Mouse (Mus musculus) CH12.LX (cell line): ENCODE measurements around the gene Gm4177. TPM values are rescaled to one million over a fixed set of nuclear protein-coding genes. Genes with fewer than 3 reads are reported as not detected.
"Not testable (repeated sequence)": the region's sequence is repeated elsewhere in the genome, so short reads cannot be mapped to it uniquely, and the experiment has no call there.

ENCODE experiments used
- DNase-seq: peaks from one replicate; pipeline ENCODE4 v3.0.0-alpha.2; 2013; ENCODE audit errors: extremely low read depth
- H3K27ac ChIP-seq: 2 replicates; pipeline ENCODE4 v1.5.1; 2012; ENCODE audit warnings: low read depth, mild to moderate bottlenecking, control low read depth, moderate library complexity; ENCODE audit not compliant: insufficient read depth
- H3K27me3 ChIP-seq: replicated peaks from 2 replicates; pipeline ENCODE3; 2012; ENCODE audit warnings: inconsistent platforms
- H3K36me3 ChIP-seq, 2 experiments: replicated peaks in 1 of 2; 2 replicates each; pipeline versions ENCODE3 to v1.6.1; 2012; ENCODE audit warnings: inconsistent platforms in 1 of 2, low read length in 1 of 2, mild to moderate bottlenecking in 1 of 2, mixed read lengths in 1 of 2, moderate library complexity in 1 of 2; ENCODE audit not compliant: control insufficient read depth in 1 of 2, insufficient read depth in 1 of 2
- H3K4me1 ChIP-seq, 2 experiments: 2 replicates each; pipeline ENCODE4 v1.6.1; 2012; ENCODE audit warnings: inconsistent platforms in 1 of 2, moderate library complexity in 1 of 2; ENCODE audit not compliant: insufficient read depth in 2 of 2, control insufficient read depth in 1 of 2
- H3K4me2 ChIP-seq: 2 replicates; pipeline ENCODE4 v1.6.1; 2012; ENCODE audit warnings: low read depth, mild to moderate bottlenecking, control low read depth; ENCODE audit not compliant: poor library complexity, insufficient read depth, severe bottlenecking
- H3K4me3 ChIP-seq, 3 experiments: fragments of 150-350 bp in 1 of 3; sonication (generic) in 1 of 3; replicated peaks in 1 of 3; 2 replicates each; pipeline versions ENCODE3 to v1.5.1; 2011 to 2012; ENCODE audit warnings: low read depth in 2 of 3, low read length in 2 of 3, mild to moderate bottlenecking in 2 of 3, moderate library complexity in 2 of 3, control low read depth in 1 of 3, improper control_type of control experiment in 1 of 3, inconsistent platforms in 1 of 3, mixed read lengths in 1 of 3; ENCODE audit not compliant: poor library complexity in 1 of 3
- H3K79me2 ChIP-seq: replicated peaks from 2 replicates; pipeline ENCODE4 v1.6.1; 2012; ENCODE audit warnings: mild to moderate bottlenecking, moderate library complexity; ENCODE audit not compliant: control insufficient read depth, poor library complexity, insufficient read depth, severe bottlenecking; ENCODE audit errors: extremely low read depth
- H3K9ac ChIP-seq: 2 replicates; pipeline ENCODE4 v1.6.1; 2012; ENCODE audit warnings: low read depth, mild to moderate bottlenecking, control low read depth, moderate library complexity; ENCODE audit not compliant: insufficient read depth
- H3K9me3 ChIP-seq: replicated peaks from 2 replicates; pipeline ENCODE3; 2012; ENCODE audit warnings: low read length, inconsistent platforms, mixed read lengths
- dilution Hi-C: fragments of 300-500 bp; cut with MboI; formaldehyde crosslinking; loops from 2 replicates; pipeline ENCODE4 v1.14.3; 2020; ENCODE audit warnings: low sequenced_read_pairs; ENCODE audit not compliant: extremely low pct_unique_long_range_greater_than_20kb, extremely low pct_ligation_motif_present
- in situ Hi-C: fragments of 300-500 bp; cut with MboI; formaldehyde crosslinking; loops from 3 replicates; pipeline ENCODE4 v1.14.3; 2019; ENCODE audit warnings: low sequenced_read_pairs, low pct_ligation_motif_present, low pct_unique_long_range_greater_than_20kb, mixed read lengths
- polyA plus RNA-seq: library from polyadenylated mRNA; unstranded; fragments of >175 nt; gene quantifications from 2 replicates; pipeline ENCODE4 v1.2.1, GENCODE M21; 2012; ENCODE audit warnings: low read depth; ENCODE audit not compliant: insufficient read length
- total RNA-seq, 2 experiments: library from RNA; depleted of rRNA; stranded (reverse); fragments of 300-350 nt in 1 of 2; fragments of >200 nt in 1 of 2; gene quantifications; 2 replicates each; pipeline ENCODE4 v1.2.3; 2012 to 2014

Gm4177 gene
- total RNA-seq (2012; rRNA removed) (not detected in 2 replicates), total RNA-seq (2014; rRNA removed) (not detected in 2 replicates), polyA plus RNA-seq (not detected in 2 replicates)

- in situ Hi-C loops, H3K27ac ChIP-seq, H3K79me2 ChIP-seq, DNase-seq, H3K9ac ChIP-seq, H3K4me1 ChIP-seq, H3K27me3 ChIP-seq, H3K4me2 ChIP-seq, H3K4me3 ChIP-seq, dilution Hi-C loops, H3K36me3 ChIP-seq, H3K9me3 ChIP-seq: not testable (repeated sequence)
These were observed at the start of gene Gm4177 for GRCm38 (mm10) chr7:21796628-21797027. Gm4177 (minus strand) TSS chr7:21796728.

GRCm38 (mm10) chr7:21844167-21844566 is 47.6 kb upstream of the Gm4177 start, which contains the start of gene Gm5725:
Gm5725 (minus strand) TSS chr7:21844267.
- H3K9ac ChIP-seq, H3K27me3 ChIP-seq, H3K4me3 ChIP-seq, H3K4me2 ChIP-seq, DNase-seq, H3K4me1 ChIP-seq, H3K36me3 ChIP-seq, in situ Hi-C loops, dilution Hi-C loops, H3K27ac ChIP-seq, H3K79me2 ChIP-seq, H3K9me3 ChIP-seq: not testable (repeated sequence)

GRCm38 (mm10) chr7:21832051-21832450 is 35.5 kb upstream of the Gm4177 start, which contains the start of gene Vmn1r135:
Vmn1r135 (plus strand) TSS chr7:21832351.
- H3K4me2 ChIP-seq, H3K4me1 ChIP-seq, dilution Hi-C loops, H3K9ac ChIP-seq, H3K79me2 ChIP-seq, DNase-seq, H3K4me3 ChIP-seq, H3K27me3 ChIP-seq, H3K9me3 ChIP-seq, in situ Hi-C loops, H3K36me3 ChIP-seq, H3K27ac ChIP-seq: not testable (repeated sequence)

GRCm38 (mm10) chr7:21761375-21761774 is 35.2 kb downstream of the Gm4177 start, which contains the start of gene Gm4175:
Gm4175 (minus strand) TSS chr7:21761475.
- H3K27ac ChIP-seq, dilution Hi-C loops, in situ Hi-C loops: not testable (repeated sequence)

More at GRCm38 (mm10) chr7:21761375-21761774, 35.2 kb downstream of the Gm4177 start, which contains the start of gene Gm4175:
- not testable (repeated sequence) for H3K27me3 ChIP-seq, H3K79me2 ChIP-seq, H3K9ac ChIP-seq, H3K4me2 ChIP-seq, H3K4me3 ChIP-seq, H3K4me1 ChIP-seq, H3K36me3 ChIP-seq, H3K9me3 ChIP-seq, DNase-seq

Other genes starting within 250 kb of the Gm4177 start
- not detected in 2 replicates for gene Vmn1r132, start 182.6 kb downstream of the Gm4177 start, total RNA-seq (2012; rRNA removed)
- gene Vmn1r132, start 182.6 kb downstream of the Gm4177 start, total RNA-seq (2014; rRNA removed), result not detected in 2 replicates
- gene Vmn1r132, start 182.6 kb downstream of the Gm4177 start, polyA plus RNA-seq, result not detected in 2 replicates
- not detected in 2 replicates for gene Gm4175, start 35.3 kb downstream of the Gm4177 start, total RNA-seq (2012; rRNA removed)
- gene Gm4175, start 35.3 kb downstream of the Gm4177 start, total RNA-seq (2014; rRNA removed), result not detected in 2 replicates
- gene Gm4175, start 35.3 kb downstream of the Gm4177 start, polyA plus RNA-seq, result not detected in 2 replicates
- gene Vmn1r135, start 35.6 kb upstream of the Gm4177 start, total RNA-seq (2012; rRNA removed), result not detected in 2 replicates
- not detected in 2 replicates for gene Vmn1r135, start 35.6 kb upstream of the Gm4177 start, total RNA-seq (2014; rRNA removed)
- gene Vmn1r135, start 35.6 kb upstream of the Gm4177 start, polyA plus RNA-seq, result not detected in 2 replicates
- gene Gm5725, start 47.5 kb upstream of the Gm4177 start, total RNA-seq (2012; rRNA removed), result not detected in 2 replicates
- not detected in 2 replicates for gene Gm5725, start 47.5 kb upstream of the Gm4177 start, total RNA-seq (2014; rRNA removed)
- not detected in 2 replicates for gene Gm5725, start 47.5 kb upstream of the Gm4177 start, polyA plus RNA-seq
- not detected in 2 replicates for gene Gm5891, start 124.6 kb upstream of the Gm4177 start, total RNA-seq (2012; rRNA removed)
- gene Gm5891, start 124.6 kb upstream of the Gm4177 start, total RNA-seq (2014; rRNA removed), result not detected in 2 replicates
- not detected in 2 replicates for gene Gm5891, start 124.6 kb upstream of the Gm4177 start, polyA plus RNA-seq
- gene Vmn1r137, start 197.9 kb upstream of the Gm4177 start, total RNA-seq (2012; rRNA removed), result not detected in 2 replicates
- not detected in 2 replicates for gene Vmn1r137, start 197.9 kb upstream of the Gm4177 start, total RNA-seq (2014; rRNA removed)
- gene Vmn1r137, start 197.9 kb upstream of the Gm4177 start, polyA plus RNA-seq, result not detected in 2 replicates
- gene Vmn1r138, start 232.2 kb upstream of the Gm4177 start, total RNA-seq (2012; rRNA removed), result not detected in 2 replicates
- not detected in 2 replicates for gene Vmn1r138, start 232.2 kb upstream of the Gm4177 start, total RNA-seq (2014; rRNA removed)
- not detected in 2 replicates for gene Vmn1r138, start 232.2 kb upstream of the Gm4177 start, polyA plus RNA-seq